19 mouse cellular contexts compared by ENCODE assay signal in the genomic region with DNA sequence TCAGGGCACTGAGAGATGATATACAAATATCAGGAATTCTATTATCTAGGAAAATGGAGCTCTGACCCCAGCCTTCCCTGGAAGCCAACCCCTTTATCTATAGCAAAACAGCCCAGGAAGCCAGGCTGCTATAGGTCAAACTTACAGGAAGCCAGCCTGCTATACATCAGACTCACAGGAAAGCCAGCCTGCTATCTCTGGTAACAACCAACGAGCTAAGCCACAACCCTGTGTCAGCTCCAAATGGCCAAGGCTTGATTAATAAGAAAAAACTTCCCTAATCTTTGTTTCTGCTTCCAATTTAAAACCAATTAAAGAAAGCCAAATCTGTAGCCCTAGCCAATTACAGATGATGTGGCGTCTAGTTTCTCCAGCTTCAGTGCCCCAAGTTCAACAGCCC.
DNase-seq lines count a peak whose midpoint lies in the region; ATAC-seq and TF ChIP-seq lines count a peak whose summit lies in the region.
"Had no signal": no experiment of that assay in that cellular context is flagged by ENCODE, and none has a peak within 500 bp of the region (broad histone marks: within the 10 kb centered on the region; RNA-seq: fewer than 3 reads in every experiment).

No protein-coding gene starts in this region.

- no peak for TF ChIP-seq POLR2A in MEL (IDR thresholded peaks at IDR 0.05; ENCODE audit: control insufficient read depth in 1 of 2, insufficient read depth in 1 of 2, low read depth in 1 of 2, low read length in 2 of 2, poor library complexity in 1 of 2)

- no peaks in the 10 kb centered on the region for H3K9me3 ChIP-seq in heart, embryonic 12.5 days (replicated peaks)
- no peaks in the 10 kb centered on the region for H3K9me3 ChIP-seq in MEL (replicated peaks; ENCODE audit: insufficient read depth, low read length)
- no peaks in the 10 kb centered on the region for H3K9me3 ChIP-seq in liver, embryonic 16.5 days (replicated peaks; ENCODE audit: control insufficient read depth, low read length)
- no peaks in the 10 kb centered on the region for H3K9me3 ChIP-seq in midbrain, postnatal 0 days (ENCODE audit: low read length)
- H3K9me3 ChIP-seq: forebrain, embryonic 13.5 days; intestine, embryonic 15.5 days; kidney, embryonic 15.5 days; liver, embryonic 15.5 days had no signal

- H3K4me2 ChIP-seq in heart, embryonic 12.5 days = no peak overlapping the region
- H3K4me2 ChIP-seq in liver, embryonic 16.5 days (ENCODE audit: low read depth, low read length) = no peak overlapping the region
- H3K4me2 ChIP-seq in midbrain, postnatal 0 days (ENCODE audit: low read depth, low read length, poor library complexity, severe bottlenecking) = no peak overlapping the region
- H3K4me2 ChIP-seq: forebrain, embryonic 13.5 days; intestine, embryonic 15.5 days; kidney, embryonic 15.5 days; liver, embryonic 15.5 days had no signal

- no peaks in the 10 kb centered on the region for H3K27me3 ChIP-seq in heart, embryonic 12.5 days (replicated peaks)
- H3K27me3 ChIP-seq in MEL (ENCODE audit: control insufficient read depth in 1 of 2, insufficient read depth in 2 of 2, low read length in 2 of 2) = no peaks in the 10 kb centered on the region
- H3K27me3 ChIP-seq in liver, embryonic 16.5 days (ENCODE audit: control insufficient read depth, insufficient read depth, low read depth, low read length) = no peaks in the 10 kb centered on the region
- no peaks in the 10 kb centered on the region for H3K27me3 ChIP-seq in midbrain, postnatal 0 days (ENCODE audit: insufficient read depth, low read length)
- H3K27me3 ChIP-seq: forebrain, embryonic 13.5 days; intestine, embryonic 15.5 days; kidney, embryonic 15.5 days; liver, embryonic 15.5 days had no signal

- no peak for TF ChIP-seq CTCF in MEL (IDR thresholded peaks at IDR 0.05 in 2 of 3, conservative IDR thresholded peaks at IDR 0.05 in 1 of 3; ENCODE audit: control insufficient read depth in 1 of 3, insufficient read depth in 1 of 3, low read depth in 2 of 3, low read length in 3 of 3, poor library complexity in 1 of 3, severe bottlenecking in 1 of 3)
- no peak for TF ChIP-seq CTCF in midbrain, postnatal 0 days (IDR thresholded peaks at IDR 0.05)

- H3K9ac ChIP-seq in heart, embryonic 12.5 days = no peak overlapping the region
- H3K9ac ChIP-seq in MEL (ENCODE audit: control insufficient read depth, low read depth, low read length, poor library complexity, severe bottlenecking) = no peak overlapping the region
- H3K9ac ChIP-seq in liver, embryonic 16.5 days (ENCODE audit: low read depth, low read length) = no peak overlapping the region
- no peak overlapping the region for H3K9ac ChIP-seq in midbrain, postnatal 0 days (replicated peaks; ENCODE audit: low read length, poor library complexity, severe bottlenecking)
- H3K9ac ChIP-seq: forebrain, embryonic 13.5 days; intestine, embryonic 15.5 days; kidney, embryonic 15.5 days; liver, embryonic 15.5 days had no signal

- H3K4me3 ChIP-seq in heart, embryonic 12.5 days = no peak overlapping the region
- no peak overlapping the region for H3K4me3 ChIP-seq in MEL (ENCODE audit: control insufficient read depth in 1 of 2, insufficient read depth in 1 of 2, low read depth in 2 of 2, low read length in 2 of 2)
- no peak overlapping the region for H3K4me3 ChIP-seq in liver, embryonic 16.5 days (ENCODE audit: low read depth, low read length)
- H3K4me3 ChIP-seq in midbrain, postnatal 0 days (ENCODE audit: low read depth, low read length) = no peak overlapping the region
- H3K4me3 ChIP-seq: forebrain, embryonic 13.5 days; intestine, embryonic 15.5 days; kidney, embryonic 15.5 days; liver, embryonic 15.5 days had no signal

- no peak overlapping the region; the same call in 1 of the 2 replicates for H3K27ac ChIP-seq in heart, embryonic 12.5 days (ENCODE audit: poor library complexity, severe bottlenecking)
- H3K27ac ChIP-seq in MEL (ENCODE audit: control insufficient read depth, low read depth, low read length) = peak overlapping the region; percentile 72
- H3K27ac ChIP-seq in liver, embryonic 16.5 days (ENCODE audit: low read length) = no peak overlapping the region
- no peak overlapping the region for H3K27ac ChIP-seq in midbrain, postnatal 0 days (ENCODE audit: low read depth, low read length)
- H3K27ac ChIP-seq: forebrain, embryonic 13.5 days; intestine, embryonic 15.5 days; liver, embryonic 15.5 days; stomach, postnatal 0 days had no signal

- no peak for DNase-seq in heart, adult 9 months (ENCODE audit: low spot score in 2 of 2)
- peak; percentile 87 for DNase-seq in MEL (ENCODE audit: low read depth, low spot score)
- peak; percentile 16 for DNase-seq in embryo, embryonic 11.5 days (ENCODE audit: low read depth, low spot score)
- no peak for DNase-seq in midbrain, postnatal 0 days (ENCODE audit: low spot score)
- DNase-seq in urinary bladder, postnatal 25 days (ENCODE audit: low spot score) = no peak
- DNase-seq: cerebellum, adult 11 months; cerebellum, postnatal 36 days; gastrocnemius, postnatal 36 days; left cerebral cortex, postnatal 4 days; right cerebral cortex, postnatal 25 days; thymus, postnatal 25 days had no signal

- no peaks in the 10 kb centered on the region for H3K36me3 ChIP-seq in heart, embryonic 12.5 days
- peaks cover 0 to 47% of the 10 kb centered on the region in 2 experiments; a peak in 2 of 4 replicates for H3K36me3 ChIP-seq in MEL (ENCODE audit: control insufficient read depth in 1 of 2, insufficient read depth in 2 of 2, low read length in 2 of 2)
- no peaks in the 10 kb centered on the region for H3K36me3 ChIP-seq in liver, embryonic 16.5 days (ENCODE audit: control insufficient read depth, insufficient read depth)
- no peaks in the 10 kb centered on the region for H3K36me3 ChIP-seq in midbrain, postnatal 0 days (ENCODE audit: insufficient read depth, low read length)
- H3K36me3 ChIP-seq: intestine, embryonic 15.5 days; kidney, embryonic 15.5 days; liver, embryonic 15.5 days had no signal

- peak; percentile 94 to 98 for TF ChIP-seq EP300 in MEL (IDR thresholded peaks at IDR 0.05; ENCODE audit: low read depth in 1 of 2, low read length in 2 of 2)

- H3K4me1 ChIP-seq in heart, embryonic 12.5 days (replicated peaks) = peaks cover 8% of the 10 kb centered on the region
- H3K4me1 ChIP-seq in MEL (ENCODE audit: control insufficient read depth in 1 of 2, insufficient read depth in 2 of 2, low read length in 2 of 2) = peaks cover 17 to 39% of the 10 kb centered on the region in 2 experiments
- H3K4me1 ChIP-seq in liver, embryonic 16.5 days (ENCODE audit: control insufficient read depth, low read depth, low read length) = peaks cover 7% of the 10 kb centered on the region
- no peaks in the 10 kb centered on the region for H3K4me1 ChIP-seq in midbrain, postnatal 0 days (ENCODE audit: insufficient read depth, low read length)
- H3K4me1 ChIP-seq: forebrain, embryonic 13.5 days; intestine, embryonic 15.5 days had no signal

- 43% methylated on average over 2 of the region's 2 CpGs for WGBS in heart, embryonic 12.5 days
- WGBS in liver, embryonic 16.5 days (ENCODE audit: insufficient replicate concordance) = 18% methylated on average over 2 of the region's 2 CpGs
- 75% methylated on average over 2 of the region's 2 CpGs for WGBS in midbrain, postnatal 0 days

- H3K79me2 ChIP-seq in MEL (ENCODE audit: control insufficient read depth, insufficient read depth, low read length, poor library complexity) = no peaks in the 10 kb centered on the region

- TF ChIP-seq RAD21 in MEL (IDR thresholded peaks at IDR 0.05; ENCODE audit: low read depth, low read length) = no peak

- ATAC-seq in heart, embryonic 12.5 days (ENCODE audit: insufficient number of reproducible peaks, low FRiP score) = peak; percentile 63; the same call in 1 of the 2 replicates
- 0 out of 2 replicates have a peak, but pooled peaks have one; percentile 45 for ATAC-seq in liver, embryonic 16.5 days (ENCODE audit: low read depth)
- ATAC-seq in midbrain, postnatal 0 days (ENCODE audit: low FRiP score) = no peak
- ATAC-seq in inflammation-experienced regulatory T-cells, adult 6 months = no peak
- ATAC-seq: forebrain, embryonic 13.5 days; intestine, embryonic 15.5 days had no signal

TF ChIP-seq in MEL, 35 proteins besides CTCF, POLR2A, EP300 and RAD21 (continues in another document):
- TF ChIP-seq HCFC1 (IDR thresholded peaks at IDR 0.05; ENCODE audit: low read depth, low read length) (no peak), NELFE (IDR thresholded peaks at IDR 0.05; ENCODE audit: low read depth, low read length) (no peak), UBTF (IDR thresholded peaks at IDR 0.05; ENCODE audit: borderline replicate concordance, insufficient read depth, low read depth, low read length) (no peak), SIN3A (IDR thresholded peaks at IDR 0.05; ENCODE audit: low read length) (peak; percentile 56), TAL1 (IDR thresholded peaks at IDR 0.05; ENCODE audit: low read length) (peak; percentile 85), USF1 (IDR thresholded peaks at IDR 0.05; ENCODE audit: low read depth, low read length) (no peak), CHD2 (IDR thresholded peaks at IDR 0.05; ENCODE audit: low read length) (no peak), SMC3 (IDR thresholded peaks at IDR 0.05; ENCODE audit: low read depth, low read length) (no peak), TCF12 (IDR thresholded peaks at IDR 0.05; ENCODE audit: low read depth, low read length) (peak; percentile 94), MEF2A (IDR thresholded peaks at IDR 0.05; ENCODE audit: extremely low read depth, insufficient replicate concordance, low read depth, low read length, poor library complexity, severe bottlenecking) (no peak), MAZ (IDR thresholded peaks at IDR 0.05; ENCODE audit: low read depth, low read length) (no peak), GABPA (IDR thresholded peaks at IDR 0.05; ENCODE audit: low read depth, low read length) (no peak), USF2 (IDR thresholded peaks at IDR 0.05; ENCODE audit: borderline replicate concordance in 1 of 2, insufficient read depth in 1 of 2, low read depth in 1 of 2, low read length in 2 of 2) (no peak), JUND (IDR thresholded peaks at IDR 0.05; ENCODE audit: low read depth, low read length) (no peak), ELF1 (IDR thresholded peaks at IDR 0.05; ENCODE audit: low read depth, low read length) (peak; percentile 59; the same call in 1 of the 2 replicates), GATA1 (IDR thresholded peaks at IDR 0.05; ENCODE audit: low read depth, low read length) (peak; percentile 96), NRF1 (IDR thresholded peaks at IDR 0.05; ENCODE audit: insufficient read depth, low read depth, low read length, poor library complexity, severe bottlenecking) (no peak), ETS1 (IDR thresholded peaks at IDR 0.05; ENCODE audit: low read depth, low read length) (peak; percentile 62; the same call in 1 of the 2 replicates), ZKSCAN1 (IDR thresholded peaks at IDR 0.05; ENCODE audit: low read depth, low read length) (no peak), ZC3H11A (IDR thresholded peaks at IDR 0.05; ENCODE audit: low read depth, low read length) (no peak), POLR2AphosphoS5 (IDR thresholded peaks at IDR 0.05; ENCODE audit: borderline replicate concordance, low read depth, low read length) (no peak), ZMIZ1 (IDR thresholded peaks at IDR 0.05; ENCODE audit: low read depth, low read length) (no peak)

Comparison
In these comparisons a context has a peak if more than half of its experiments do, and no peak if none do; other contexts are left out.
1. ATAC-seq: peak in heart, embryonic 12.5 days (single experiment) and liver, embryonic 16.5 days (single experiment); none in midbrain, postnatal 0 days (single experiment) and inflammation-experienced regulatory T-cells, adult 6 months (single experiment).
2. DNase-seq: peak in MEL (single experiment) and embryo, embryonic 11.5 days (single experiment); none in heart, adult 9 months (0 of 2), midbrain, postnatal 0 days (single experiment) and urinary bladder, postnatal 25 days (single experiment).